Mouse (Mus musculus) neural tube, embryonic 11.5 days (tissue): Measurements from ENCODE around the gene Stard13. TPM values are rescaled to one million over a fixed set of nuclear protein-coding genes. Genes with fewer than 3 reads are reported as not detected.

Experiments
- ATAC-seq: fragments of 200-750 bp; cut with Nextera tagmentation; 2 replicates; pipeline ENCODE4 v1.8.0; 2017; ENCODE audit warnings: moderate number of reproducible peaks, mild to moderate bottlenecking, moderate TSS enrichment, moderate library complexity; ENCODE audit not compliant: insufficient read depth, low FRiP score, low TSS enrichment
- DNase-seq: peaks from one replicate; pipeline ENCODE4 v3.0.0-alpha.2; 2015; ENCODE audit warnings: low spot score
- H3K27ac ChIP-seq: fragments of 300-500 bp; sonication (generic); 2 replicates; pipeline ENCODE4 v1.5.1; 2014; ENCODE audit warnings: low read depth, mild to moderate bottlenecking, low read length
- H3K27me3 ChIP-seq: fragments of 300-500 bp; sonication (generic); 2 replicates; pipeline ENCODE4 v1.6.1; 2014; ENCODE audit warnings: mild to moderate bottlenecking, low read length, mixed read lengths; ENCODE audit not compliant: control insufficient read depth, insufficient read depth
- H3K36me3 ChIP-seq: fragments of 300-500 bp; sonication (generic); 2 replicates; pipeline ENCODE4 v1.6.1; 2014; ENCODE audit warnings: mild to moderate bottlenecking, low read length, moderate library complexity, mixed read lengths; ENCODE audit not compliant: control insufficient read depth, insufficient read depth
- H3K4me1 ChIP-seq: fragments of 300-500 bp; sonication (generic); 2 replicates; pipeline ENCODE4 v1.6.1; 2014; ENCODE audit warnings: low read length, mixed read lengths; ENCODE audit not compliant: control insufficient read depth, insufficient read depth
- H3K4me2 ChIP-seq: fragments of 300-500 bp; sonication (generic); 2 replicates; pipeline ENCODE4 v1.6.1; 2014; ENCODE audit warnings: low read depth, mild to moderate bottlenecking, moderate library complexity
- H3K4me3 ChIP-seq: fragments of 300-500 bp; sonication (generic); 2 replicates; pipeline ENCODE4 v1.5.1; 2014; ENCODE audit warnings: low read depth, low read length
- H3K9ac ChIP-seq: fragments of 300-500 bp; sonication (generic); 2 replicates; pipeline ENCODE4 v1.6.1; 2014; ENCODE audit warnings: mild to moderate bottlenecking, low read length
- H3K9me3 ChIP-seq: fragments of 300-500 bp; sonication (generic); 2 replicates; pipeline ENCODE4 v1.6.1; 2016; ENCODE audit warnings: low read length; ENCODE audit not compliant: control insufficient read depth
- WGBS: fragments of 180-500 bp; shearing (Covaris S2); extraction: QIAGEN DNeasy Blood & Tissue Kit; methylation state at CpG from one replicate; pipeline ENCODE4 v1.1.7; 2014; 5-methylcytosine and 5-hydroxymethylcytosine counted together
- polyA plus RNA-seq: library from polyadenylated mRNA; unstranded; fragments of >200 nt; fragmentation: Nextera tagmentation; extraction: Ambion mirVana; gene quantifications from 2 replicates; pipeline ENCODE4 v1.2.1, GENCODE M21; 2014

Gene Stard13
- polyA plus RNA-seq, 1 experiment from 2014 or later: 7.5 TPM

GRCm38 (mm10) chr5:151135078-151135826, 98.4 kb downstream of the Stard13 start:
- no peak overlapping the region for H3K27ac ChIP-seq
- no peak overlapping the region for H3K4me2 ChIP-seq
- 87% methylated on average over 8 of the region's 8 CpGs for WGBS
- H3K36me3 ChIP-seq: no peaks in the 10 kb centered on the region
- DNase-seq (no peak), ATAC-seq (no peak)
- H3K9ac ChIP-seq: no peak overlapping the region
- H3K4me1 ChIP-seq: no peaks in the 10 kb centered on the region
- H3K9me3 ChIP-seq: no peaks in the 10 kb centered on the region
- no peaks in the 10 kb centered on the region for H3K27me3 ChIP-seq
- H3K4me3 ChIP-seq: no peak overlapping the region

- Histone ChIP-seq H3K9ac (no peak overlapping the region), H3K4me3 (no peak overlapping the region), H3K4me2 (no peak overlapping the region), H3K9me3 (no peaks in the 10 kb centered on the region), H3K27me3 (no peaks in the 10 kb centered on the region), H3K27ac (no peak overlapping the region), H3K36me3 (no peaks in the 10 kb centered on the region), H3K4me1 (no peaks in the 10 kb centered on the region)
- DNase-seq (no peak), ATAC-seq (no peak)
- WGBS: 93% methylated on average over 4 of the region's 4 CpGs
Measured at GRCm38 (mm10) chr5:151134202-151134601, 99.4 kb downstream of the Stard13 start.

GRCm38 (mm10) chr5:151133744-151134143, 99.9 kb downstream of the Stard13 start:
- no peak overlapping the region for H3K4me2 ChIP-seq
- DNase-seq: no peak
- no peak for ATAC-seq
- 86% methylated on average over 14 of the region's 14 CpGs for WGBS
- H3K27me3 ChIP-seq: no peaks in the 10 kb centered on the region
- no peak overlapping the region for H3K4me3 ChIP-seq
- H3K4me1 ChIP-seq: no peaks in the 10 kb centered on the region
- H3K9me3 ChIP-seq: no peaks in the 10 kb centered on the region
- H3K27ac ChIP-seq: no peak overlapping the region
- no peaks in the 10 kb centered on the region for H3K36me3 ChIP-seq
- no peak overlapping the region for H3K9ac ChIP-seq

- Histone ChIP-seq H3K27ac (no peak overlapping the region), H3K4me3 (no peak overlapping the region), H3K4me2 (no peak overlapping the region), H3K27me3 (no peaks in the 10 kb centered on the region), H3K9ac (no peak overlapping the region), H3K9me3 (no peaks in the 10 kb centered on the region), H3K36me3 (no peaks in the 10 kb centered on the region), H3K4me1 (no peaks in the 10 kb centered on the region)
- WGBS: 66% methylated on average over 2 of the region's 2 CpGs
- DNase-seq: no peak
- no peak for ATAC-seq
Measured at GRCm38 (mm10) chr5:151129762-151130161, 103.9 kb downstream of the Stard13 start.

GRCm38 (mm10) chr5:151127298-151127717, 106.3 kb downstream of the Stard13 start:
- DNase-seq (no peak), ATAC-seq (no peak)
- no peak overlapping the region for H3K4me2 ChIP-seq
- no peaks in the 10 kb centered on the region for H3K4me1 ChIP-seq
- no peaks in the 10 kb centered on the region for H3K36me3 ChIP-seq
- no peaks in the 10 kb centered on the region for H3K9me3 ChIP-seq
- H3K27me3 ChIP-seq: no peaks in the 10 kb centered on the region
- no peak overlapping the region for H3K27ac ChIP-seq
- no peak overlapping the region for H3K4me3 ChIP-seq
- H3K9ac ChIP-seq: no peak overlapping the region
- WGBS: 59% methylated on average over 6 of the region's 6 CpGs

GRCm38 (mm10) chr5:151126608-151127005, 107.0 kb downstream of the Stard13 start:
- H3K4me3 ChIP-seq: no peak overlapping the region
- WGBS: 67% methylated on average over 10 of the region's 10 CpGs
- no peak overlapping the region for H3K9ac ChIP-seq
- H3K9me3 ChIP-seq: no peaks in the 10 kb centered on the region
- H3K4me1 ChIP-seq: no peaks in the 10 kb centered on the region
- no peak for DNase-seq
- no peak overlapping the region for H3K4me2 ChIP-seq
- no peaks in the 10 kb centered on the region for H3K27me3 ChIP-seq
- no peak for ATAC-seq
- no peak overlapping the region for H3K27ac ChIP-seq
- no peaks in the 10 kb centered on the region for H3K36me3 ChIP-seq

GRCm38 (mm10) chr5:151125985-151126607, 107.5 kb downstream of the Stard13 start:
- no peak overlapping the region for H3K27ac ChIP-seq
- WGBS: 63% methylated on average over 6 of the region's 6 CpGs

GRCm38 (mm10) chr5:151117846-151118245, 115.8 kb downstream of the Stard13 start:
- Histone ChIP-seq H3K4me1 (no peaks in the 10 kb centered on the region), H3K4me2 (no peak overlapping the region), H3K9me3 (no peaks in the 10 kb centered on the region), H3K4me3 (no peak overlapping the region), H3K9ac (no peak overlapping the region), H3K27me3 (no peaks in the 10 kb centered on the region), H3K27ac (no peak overlapping the region), H3K36me3 (no peaks in the 10 kb centered on the region)
- ATAC-seq: no peak
- 80% methylated on average over 2 of the region's 2 CpGs for WGBS
- DNase-seq: no peak

More at GRCm38 (mm10) chr5:151125985-151126607, 107.5 kb downstream of the Stard13 start:
- Histone ChIP-seq H3K4me3 (no peak overlapping the region), H3K9me3 (no peaks in the 10 kb centered on the region), H3K4me1 (no peaks in the 10 kb centered on the region), H3K27me3 (no peaks in the 10 kb centered on the region), H3K36me3 (no peaks in the 10 kb centered on the region), H3K9ac (no peak overlapping the region), H3K4me2 (no peak overlapping the region)
- ATAC-seq: no peak
- DNase-seq: no peak
